Mouse (Mus musculus) lung, embryonic 14.5 days (tissue): Measurements from ENCODE around the gene Slc5a4a. TPM values are rescaled to one million over a fixed set of nuclear protein-coding genes. Genes with fewer than 3 reads are reported as not detected.

Source experiments
- ATAC-seq: fragments of 200-750 bp; cut with Nextera tagmentation; 2 replicates; pipeline ENCODE4 v1.8.0; 2017; ENCODE audit warnings: mild to moderate bottlenecking, moderate TSS enrichment, moderate library complexity; ENCODE audit not compliant: insufficient read depth
- DNase-seq: peaks from one replicate; pipeline ENCODE4 v3.0.0-alpha.2; 2015
- H3K27ac ChIP-seq: fragments of 300-500 bp; sonication (generic); 2 replicates; pipeline ENCODE4 v1.5.1; 2014; ENCODE audit warnings: low read depth, mild to moderate bottlenecking, moderate library complexity
- H3K27me3 ChIP-seq: fragments of 300-500 bp; sonication (generic); 2 replicates; pipeline ENCODE4 v1.6.1; 2014; ENCODE audit warnings: low read length, control low read depth; ENCODE audit not compliant: insufficient read depth
- H3K36me3 ChIP-seq: fragments of 300-500 bp; sonication (generic); 2 replicates; pipeline ENCODE4 v1.6.1; 2014; ENCODE audit warnings: control low read depth; ENCODE audit not compliant: insufficient read depth
- H3K4me1 ChIP-seq: fragments of 300-500 bp; sonication (generic); 2 replicates; pipeline ENCODE4 v1.6.1; 2014; ENCODE audit warnings: antibody characterized with exemption, control low read depth; ENCODE audit not compliant: insufficient read depth
- H3K4me2 ChIP-seq: fragments of 300-500 bp; sonication (generic); 2 replicates; pipeline ENCODE4 v1.6.1; 2014; ENCODE audit warnings: mild to moderate bottlenecking
- H3K4me3 ChIP-seq: fragments of 300-500 bp; sonication (generic); 2 replicates; pipeline ENCODE4 v1.5.1; 2014; ENCODE audit warnings: low read depth, low read length
- H3K9ac ChIP-seq: fragments of 300-500 bp; sonication (generic); 2 replicates; pipeline ENCODE4 v1.6.1; 2014
- H3K9me3 ChIP-seq: fragments of 300-500 bp; sonication (generic); 2 replicates; pipeline ENCODE4 v1.6.1; 2016; ENCODE audit warnings: low read depth, low read length, control low read depth
- CTCF ChIP-seq: IDR thresholded peaks from 2 replicates; pipeline ENCODE4 v1.5.1; 2016; ENCODE audit warnings: antibody characterized with exemption, low read depth
- WGBS: fragments of 180-500 bp; shearing (Covaris S2); extraction: QIAGEN DNeasy Blood & Tissue Kit; methylation state at CpG from one replicate; pipeline ENCODE4 v1.1.7; 2014; 5-methylcytosine and 5-hydroxymethylcytosine counted together
- polyA plus RNA-seq: library from polyadenylated mRNA; unstranded; fragments of >200 nt; fragmentation: Nextera tagmentation; extraction: Ambion mirVana; gene quantifications from 2 replicates; pipeline ENCODE4 v1.2.1, GENCODE M21; 2014

The Slc5a4a gene
- not detected in 2 replicates for polyA plus RNA-seq

DNA sequence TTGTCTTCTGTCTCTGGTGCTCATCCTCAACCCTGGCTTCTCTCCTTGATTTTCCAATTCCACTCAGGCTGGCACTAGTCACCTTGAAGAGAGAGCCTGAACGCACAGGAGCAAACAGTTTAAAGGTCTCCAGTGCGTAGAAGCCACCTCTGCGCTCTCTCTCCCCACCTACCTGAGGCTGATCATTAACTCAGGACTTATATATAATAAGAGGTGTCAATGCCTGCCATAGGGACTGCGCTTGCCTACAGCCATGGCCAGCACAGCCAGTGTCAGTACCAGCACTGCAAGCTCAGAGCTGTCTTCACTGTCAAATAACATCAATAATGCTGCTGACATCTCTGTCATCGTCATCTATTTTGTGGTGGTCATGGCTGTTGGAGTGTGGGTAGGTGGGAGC, at the start of gene Slc5a4a:
Gene Slc5a4a (plus strand): TSS at position 174 of the 400 bp plus-strand sequence.
- TF ChIP-seq CTCF: no peak
- 71% methylated on average over 5 of the region's 5 CpGs for WGBS
- Histone ChIP-seq H3K9ac (no peak within 1 kb of the TSS), H3K4me2 (no peak within 1 kb of the TSS), H3K27ac (no peak within 1 kb of the TSS), H3K9me3 (no peaks in the 10 kb centered on the region), H3K4me1 (no peaks in the 10 kb centered on the region), H3K27me3 (no peaks in the 10 kb centered on the region), H3K36me3 (no peaks in the 10 kb centered on the region), H3K4me3 (no peak within 1 kb of the TSS)
- ATAC-seq (no peak), DNase-seq (no peak)

DNA sequence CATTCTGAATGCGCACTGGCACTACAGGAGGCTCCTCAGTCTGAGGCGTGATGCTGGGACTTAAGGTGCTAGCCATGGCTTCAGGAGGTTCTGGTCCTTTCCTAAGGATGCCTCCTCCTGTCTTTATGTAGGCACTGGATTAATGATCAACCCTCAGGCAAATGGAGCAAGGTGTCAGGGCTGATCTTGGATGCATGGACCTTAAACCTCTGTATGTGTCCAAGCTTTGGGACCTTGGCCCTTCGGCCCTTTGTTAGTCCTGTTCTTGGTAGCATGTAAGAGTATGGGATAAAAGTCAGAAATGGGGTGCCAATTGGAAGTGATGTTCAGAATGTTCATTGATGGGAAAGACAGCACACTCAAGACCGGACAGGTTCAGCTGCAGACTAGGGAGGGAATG, 36.4 kb upstream of the Slc5a4a start, which contains the start of gene Slc5a4b:
Gene Slc5a4b (minus strand): TSS at position 101 of the 400 bp plus-strand sequence.
- no peaks in the 10 kb centered on the region for H3K9me3 ChIP-seq
- WGBS: 88% methylated on average over 4 of the region's 4 CpGs
- no peak for ATAC-seq
- TF ChIP-seq CTCF: no peak
- H3K36me3 ChIP-seq: no peaks in the 10 kb centered on the region
- no peaks in the 10 kb centered on the region for H3K27me3 ChIP-seq
- no peak within 1 kb of the TSS for H3K4me2 ChIP-seq
- H3K9ac ChIP-seq: no peak within 1 kb of the TSS
- no peak within 1 kb of the TSS for H3K4me3 ChIP-seq
- DNase-seq: no peak
- no peak within 1 kb of the TSS for H3K27ac ChIP-seq
- H3K4me1 ChIP-seq: no peaks in the 10 kb centered on the region

DNA sequence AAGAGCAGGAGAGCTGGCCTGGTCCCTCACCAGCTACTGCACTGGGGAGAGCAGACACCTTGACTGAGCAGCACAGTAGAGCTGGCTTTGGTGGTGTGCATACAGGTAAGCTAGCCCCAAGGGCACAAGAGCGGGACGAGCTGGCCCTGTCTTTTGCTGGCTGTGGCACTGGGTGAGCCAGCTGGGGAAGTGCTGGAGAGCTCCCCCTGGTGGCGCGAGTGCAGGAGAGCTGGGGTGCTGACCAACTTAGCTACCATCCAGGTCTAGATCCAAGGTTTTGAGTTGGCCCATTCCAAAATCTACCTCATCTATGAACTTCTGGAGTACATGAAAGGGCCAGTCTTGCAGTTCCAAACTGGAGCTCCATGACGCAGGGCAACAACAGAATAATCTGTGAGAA, 29.3 kb upstream of the Slc5a4a start:
- 39% methylated on average over 5 of the region's 5 CpGs for WGBS
- Histone ChIP-seq H3K9ac (no peak overlapping the region), H3K4me1 (no peaks in the 10 kb centered on the region), H3K4me2 (no peak overlapping the region), H3K27ac (no peak overlapping the region), H3K9me3 (no peaks in the 10 kb centered on the region), H3K27me3 (no peaks in the 10 kb centered on the region), H3K36me3 (no peaks in the 10 kb centered on the region), H3K4me3 (no peak overlapping the region)
- TF ChIP-seq CTCF: peak; percentile 79
- DNase-seq (peak; percentile 59), ATAC-seq (no peak; the same call in 1 of the 2 replicates)

DNA sequence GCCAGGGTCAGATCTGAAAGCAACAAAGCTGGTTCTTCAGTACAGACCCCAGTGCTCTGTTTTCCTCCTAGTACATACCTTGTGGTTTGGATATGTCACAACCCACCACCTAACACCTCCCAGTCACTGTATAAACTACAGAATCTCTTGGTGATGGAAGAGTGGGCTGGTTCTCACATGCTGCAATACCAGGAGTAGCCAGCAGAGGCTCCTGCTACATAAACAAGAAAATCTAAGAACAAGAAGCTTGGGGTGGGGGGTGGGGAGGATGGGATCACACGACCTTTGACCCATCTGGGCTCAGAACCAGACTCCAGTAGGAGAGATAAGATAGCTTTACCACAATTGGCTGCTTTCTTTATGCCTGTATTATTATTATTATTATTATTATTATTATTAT, 28.5 kb upstream of the Slc5a4a start:
- no peaks in the 10 kb centered on the region for H3K4me1 ChIP-seq
- ATAC-seq: no peak
- H3K36me3 ChIP-seq: no peaks in the 10 kb centered on the region
- no peak overlapping the region for H3K4me3 ChIP-seq
- H3K9me3 ChIP-seq: no peaks in the 10 kb centered on the region
- no peaks in the 10 kb centered on the region for H3K27me3 ChIP-seq
- no peak overlapping the region for H3K4me2 ChIP-seq
- WGBS: 11% methylated on average over 1 of the region's 1 CpGs
- peak; percentile 44 for TF ChIP-seq CTCF
- DNase-seq: peak; percentile 55
- no peak overlapping the region for H3K27ac ChIP-seq
- H3K9ac ChIP-seq: no peak overlapping the region

DNA sequence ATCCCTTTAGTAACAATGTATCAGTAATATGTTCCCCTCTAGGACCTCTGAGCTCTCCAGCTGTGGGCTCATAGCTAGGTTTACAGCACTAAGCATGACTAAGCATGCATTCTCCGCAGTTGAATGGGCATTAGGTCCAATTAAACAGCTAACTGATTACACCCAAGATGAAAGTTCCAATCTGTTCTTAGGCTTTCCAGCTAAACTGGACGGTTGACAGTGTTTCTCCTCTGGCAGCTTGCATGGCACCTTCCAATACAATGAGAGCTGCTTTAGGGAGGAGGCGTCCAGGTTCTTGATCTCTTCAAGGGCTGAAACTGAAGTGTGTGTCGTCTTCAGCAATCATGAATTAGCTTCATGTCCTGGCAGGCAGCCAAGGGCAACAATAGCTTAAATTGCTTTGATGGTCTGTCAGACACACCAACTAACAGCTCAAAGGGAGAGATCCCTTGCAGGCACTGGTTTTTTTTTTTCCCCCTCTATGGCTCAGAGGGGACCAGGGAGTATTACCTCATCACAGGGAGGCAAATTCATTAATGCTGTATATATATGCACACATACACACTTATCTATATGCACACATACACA, 27.0 kb upstream of the Slc5a4a start:
- Histone ChIP-seq H3K9me3 (no peaks in the 10 kb centered on the region), H3K4me2 (no peak overlapping the region), H3K4me1 (no peaks in the 10 kb centered on the region), H3K36me3 (no peaks in the 10 kb centered on the region), H3K4me3 (no peak overlapping the region), H3K27me3 (no peaks in the 10 kb centered on the region), H3K27ac (no peak overlapping the region), H3K9ac (no peak overlapping the region)
- peak; percentile 33 for DNase-seq
- ATAC-seq: no peak
- no peak for TF ChIP-seq CTCF
- 20% methylated on average over 4 of the region's 4 CpGs for WGBS

DNA sequence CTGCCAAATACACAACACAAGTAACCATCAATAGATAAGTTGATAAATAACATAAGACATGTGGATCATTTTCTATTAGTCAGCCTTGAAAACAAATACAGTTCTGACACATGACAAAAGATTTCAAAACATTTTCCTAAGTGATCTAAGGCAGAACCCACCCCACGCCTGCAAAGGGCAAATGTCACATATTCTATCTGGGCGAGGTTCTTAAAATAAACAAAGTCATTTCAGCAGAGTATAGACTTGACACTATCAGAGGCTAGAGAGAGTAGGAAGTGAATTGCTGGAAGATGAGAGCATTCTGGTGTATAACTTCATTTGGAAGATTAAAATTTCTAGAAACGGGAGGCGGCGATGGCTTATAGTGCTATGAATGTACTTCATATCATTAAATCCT, 25.8 kb upstream of the Slc5a4a start:
- Histone ChIP-seq H3K27ac (no peak overlapping the region), H3K9me3 (no peaks in the 10 kb centered on the region), H3K4me2 (no peak overlapping the region), H3K4me3 (no peak overlapping the region), H3K27me3 (no peaks in the 10 kb centered on the region), H3K36me3 (no peaks in the 10 kb centered on the region), H3K9ac (no peak overlapping the region), H3K4me1 (no peaks in the 10 kb centered on the region)
- peak; percentile 13 for DNase-seq
- 30% methylated on average over 5 of the region's 5 CpGs for WGBS
- TF ChIP-seq CTCF: no peak
- no peak for ATAC-seq

DNA sequence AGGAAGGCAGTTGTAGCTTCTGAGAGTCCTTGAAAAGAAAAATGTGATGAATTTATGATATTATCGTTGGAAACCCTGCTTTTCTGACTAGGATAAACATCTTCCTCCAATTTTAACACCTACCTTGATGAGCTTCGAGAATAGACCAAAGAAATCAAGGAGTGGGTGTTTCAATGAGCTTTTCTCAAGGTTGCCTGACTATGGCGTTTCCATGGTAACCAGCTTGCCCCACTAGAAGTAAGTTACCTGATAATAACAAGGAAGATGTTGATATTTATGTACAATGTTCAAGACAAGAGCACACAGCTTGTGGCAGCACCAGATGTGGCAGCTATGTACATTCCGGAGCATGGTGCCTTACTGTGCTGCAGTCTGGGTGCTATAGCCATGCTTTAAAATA, 14.7 kb upstream of the Slc5a4a start:
- 60% methylated on average over 4 of the region's 4 CpGs for WGBS
- Histone ChIP-seq H3K9me3 (no peaks in the 10 kb centered on the region), H3K27ac (no peak overlapping the region)

More for the DNA sequence above, 14.7 kb upstream of the Slc5a4a start:
- Histone ChIP-seq H3K36me3 (no peaks in the 10 kb centered on the region), H3K4me2 (no peak overlapping the region), H3K4me3 (no peak overlapping the region), H3K4me1 (no peaks in the 10 kb centered on the region), H3K27me3 (no peaks in the 10 kb centered on the region), H3K9ac (no peak overlapping the region)
- DNase-seq (no peak), ATAC-seq (no peak)
- no peak for TF ChIP-seq CTCF
